Mouse (Mus musculus): ENCODE results near the gene Ptpn11. TPM values are rescaled to one million over a fixed set of nuclear protein-coding genes. Genes with fewer than 3 reads are reported as not detected.

Gene Ptpn11
- total RNA-seq, 2 experiments from 2014 or later, result 38.2 to 48.6 TPM

- ATAC-seq (replicated peaks; ENCODE audit: low FRiP score, low TSS enrichment, poor library complexity, severe bottlenecking), result no peak
These were observed 46.6 kb downstream of the Ptpn11 start for GRCm38 (mm10) chr5:121144441-121145238.

- ATAC-seq (replicated peaks; ENCODE audit: low FRiP score, low TSS enrichment, poor library complexity, severe bottlenecking), result no peak
These were observed 48.6 kb downstream of the Ptpn11 start for GRCm38 (mm10) chr5:121142431-121143119.

DNA sequence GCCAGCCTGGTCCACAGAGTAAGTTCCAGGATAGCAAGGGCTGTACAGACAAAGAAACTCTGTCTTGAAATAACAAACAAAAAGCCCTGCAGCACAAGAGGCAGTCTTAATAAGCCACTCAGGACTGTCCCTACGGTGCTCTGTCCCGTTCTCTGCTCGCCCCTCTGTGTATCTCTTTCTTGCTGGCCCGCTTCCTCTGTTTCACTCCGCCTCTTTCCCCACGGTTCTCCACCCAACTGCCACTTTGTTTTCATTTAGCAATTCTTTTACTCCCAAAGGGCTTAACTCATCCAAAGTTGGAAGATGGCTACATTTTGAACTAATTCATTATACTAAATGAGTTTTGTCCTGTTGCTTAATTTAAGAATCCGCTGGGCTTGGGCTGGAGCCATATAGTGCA is 50.9 kb downstream of the Ptpn11 start:
- ATAC-seq (replicated peaks; ENCODE audit: low FRiP score, low TSS enrichment, poor library complexity, severe bottlenecking), result no peak

- no peak for ATAC-seq (replicated peaks; ENCODE audit: low FRiP score, low TSS enrichment, poor library complexity, severe bottlenecking)
These were observed 54.1 kb downstream of the Ptpn11 start for GRCm38 (mm10) chr5:121137125-121137524.

- no peak for ATAC-seq (replicated peaks; ENCODE audit: low FRiP score, low TSS enrichment, poor library complexity, severe bottlenecking)
These were observed 59.4 kb downstream of the Ptpn11 start for GRCm38 (mm10) chr5:121131801-121132200.

- ATAC-seq (replicated peaks; ENCODE audit: low FRiP score, low TSS enrichment, poor library complexity, severe bottlenecking), result no peak
These were observed 61.9 kb downstream of the Ptpn11 start for GRCm38 (mm10) chr5:121129254-121129653.

GRCm38 (mm10) chr5:121126051-121126450 is 65.1 kb downstream of the Ptpn11 start:
- ATAC-seq (replicated peaks; ENCODE audit: low FRiP score, low TSS enrichment, poor library complexity, severe bottlenecking), result no peak

GRCm38 (mm10) chr5:121125563-121125962 is 65.6 kb downstream of the Ptpn11 start:
- ATAC-seq (replicated peaks; ENCODE audit: low FRiP score, low TSS enrichment, poor library complexity, severe bottlenecking), result no peak

GRCm38 (mm10) chr5:121124208-121125185 is 66.7 kb downstream of the Ptpn11 start:
- no peak for ATAC-seq (replicated peaks; ENCODE audit: low FRiP score, low TSS enrichment, poor library complexity, severe bottlenecking)

GRCm38 (mm10) chr5:121123399-121123798 is 67.8 kb downstream of the Ptpn11 start:
- ATAC-seq (replicated peaks; ENCODE audit: low FRiP score, low TSS enrichment, poor library complexity, severe bottlenecking), result no peak

- ATAC-seq (replicated peaks; ENCODE audit: low FRiP score, low TSS enrichment, poor library complexity, severe bottlenecking), result no peak
These were observed 68.6 kb downstream of the Ptpn11 start for GRCm38 (mm10) chr5:121122577-121122976.

DNA sequence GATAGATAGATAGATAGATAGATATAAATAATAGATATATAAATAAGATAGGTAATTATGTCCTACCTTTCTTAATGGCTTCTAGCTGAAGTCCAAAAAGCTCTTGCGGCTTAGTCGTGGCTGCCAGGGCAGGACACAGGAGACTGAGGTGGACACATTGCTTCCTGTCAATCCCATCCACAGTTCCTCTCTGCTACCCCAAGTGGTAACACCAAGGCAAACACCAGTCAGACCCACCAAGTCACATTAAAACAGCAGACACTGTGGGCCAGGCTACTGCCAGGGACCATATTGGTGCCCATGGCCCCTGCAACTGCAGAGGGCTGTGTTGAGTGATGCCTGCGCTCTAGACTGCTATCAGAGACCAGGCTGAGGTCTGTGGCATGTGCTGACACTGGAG is 69.2 kb downstream of the Ptpn11 start:
- no peak for ATAC-seq (replicated peaks; ENCODE audit: low FRiP score, low TSS enrichment, poor library complexity, severe bottlenecking)

DNA sequence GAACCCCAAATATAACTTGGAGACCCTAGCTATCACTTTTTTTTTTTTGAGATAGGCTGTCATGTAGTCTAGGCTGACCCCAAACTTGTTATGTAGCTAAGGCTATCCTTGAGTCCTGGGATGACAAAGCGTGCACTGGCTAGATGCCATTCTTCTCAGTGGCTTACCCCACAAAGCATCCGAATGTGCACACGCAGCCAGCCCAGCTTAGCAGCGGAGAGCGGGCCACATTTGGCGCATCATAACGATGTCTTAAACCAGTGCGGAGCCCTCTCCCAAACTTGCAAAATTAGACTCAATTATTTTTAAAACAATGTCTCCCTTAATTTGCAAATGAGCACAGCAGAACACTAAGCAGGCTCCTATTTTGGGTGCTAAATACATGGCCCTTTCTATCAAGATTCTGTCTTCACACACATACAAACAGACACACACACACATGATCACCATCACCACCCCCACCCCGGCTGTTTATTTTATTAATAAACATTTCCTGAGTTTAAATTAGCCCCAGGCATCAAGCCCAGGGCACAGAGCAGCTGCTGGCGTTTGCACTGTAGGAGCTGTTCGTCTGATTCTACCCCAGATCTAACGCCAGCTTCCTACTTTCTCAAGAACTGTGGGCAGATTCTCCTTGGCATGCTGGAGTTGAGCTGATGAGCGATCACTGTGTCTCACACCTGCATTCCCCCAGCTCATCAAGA is 71.7 kb downstream of the Ptpn11 start:
- no peak for ATAC-seq (replicated peaks; ENCODE audit: low FRiP score, low TSS enrichment, poor library complexity, severe bottlenecking)

GRCm38 (mm10) chr5:121118345-121118744 is 72.9 kb downstream of the Ptpn11 start:
- ATAC-seq (replicated peaks; ENCODE audit: low FRiP score, low TSS enrichment, poor library complexity, severe bottlenecking), result no peak

DNA sequence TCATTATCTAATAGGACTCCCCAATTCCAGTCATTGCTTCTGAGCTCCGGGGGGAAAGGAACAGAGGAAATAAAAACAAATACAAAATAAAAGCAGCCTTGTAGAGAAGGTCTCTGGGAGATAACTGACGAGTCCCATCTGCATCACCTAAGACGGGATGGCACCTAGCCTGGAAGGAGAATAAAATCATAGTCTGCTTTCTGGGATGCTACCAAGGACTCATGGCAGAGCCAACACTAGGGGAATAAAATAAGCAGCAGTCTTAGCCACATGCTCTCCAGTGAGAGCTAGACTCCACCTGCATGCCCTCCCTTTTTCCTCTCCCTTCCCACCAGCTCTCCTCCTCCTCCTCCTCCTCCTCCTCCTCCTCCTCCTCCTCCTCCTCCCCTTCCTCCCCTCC is 74.3 kb downstream of the Ptpn11 start:
- ATAC-seq (replicated peaks; ENCODE audit: low FRiP score, low TSS enrichment, poor library complexity, severe bottlenecking), result no peak

DNA sequence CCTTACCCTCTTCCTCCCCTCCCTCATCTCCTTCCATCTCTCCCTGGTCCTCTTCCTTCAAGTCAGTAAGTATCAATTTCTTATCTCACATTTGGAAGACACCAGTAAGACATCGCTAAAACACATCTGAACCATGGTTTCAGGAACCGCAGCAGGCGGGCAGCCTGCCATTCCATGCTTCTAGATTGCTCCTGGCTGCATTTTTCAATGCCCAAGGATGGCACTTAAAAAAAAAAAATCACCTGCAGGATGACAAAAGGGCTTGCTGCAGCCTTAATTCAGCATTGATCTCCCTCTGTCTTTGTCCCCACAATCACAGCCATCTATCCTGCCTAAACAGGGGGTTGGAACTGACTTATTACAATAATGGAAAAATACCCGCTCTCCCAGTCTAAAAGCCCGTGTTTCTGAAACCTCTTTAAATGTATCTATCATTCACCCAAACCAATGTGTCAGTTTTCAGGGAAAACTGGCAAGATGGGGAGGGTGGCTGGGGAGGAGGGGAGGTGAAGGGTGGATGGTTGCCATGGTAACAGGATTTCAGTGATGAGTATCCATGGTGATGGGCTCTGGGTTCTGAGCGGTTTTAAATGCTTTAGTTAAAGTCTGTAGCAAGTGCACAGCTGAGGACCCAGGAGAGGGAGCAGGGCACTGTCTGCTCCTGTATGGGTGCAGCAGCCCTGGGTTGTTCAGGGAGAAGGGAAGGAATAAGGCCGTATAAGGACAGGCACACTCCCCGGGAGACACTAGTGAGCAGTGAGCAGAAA is 75.6 kb downstream of the Ptpn11 start:
- no peak for ATAC-seq (replicated peaks; ENCODE audit: low FRiP score, low TSS enrichment, poor library complexity, severe bottlenecking)

DNA sequence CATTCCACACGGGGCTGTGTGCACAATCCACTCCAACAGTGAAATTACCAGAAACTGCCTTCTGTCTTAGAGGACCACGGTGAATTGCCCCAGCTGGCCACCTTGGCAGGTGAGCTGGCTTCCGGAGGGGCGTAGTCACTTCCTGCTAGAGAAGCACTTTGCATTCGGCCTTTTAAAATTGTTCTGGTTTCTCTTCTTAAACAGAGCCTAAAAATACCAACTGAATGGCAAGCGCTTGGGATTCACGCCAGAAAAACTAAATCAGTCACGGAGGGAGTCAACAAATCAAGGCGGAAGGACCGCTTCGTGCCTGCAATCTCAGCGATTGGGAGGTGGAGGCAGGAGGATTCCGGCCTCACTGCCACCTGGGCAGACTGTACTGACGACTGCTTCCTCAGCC is 77.0 kb downstream of the Ptpn11 start:
- no peak for ATAC-seq (replicated peaks; ENCODE audit: low FRiP score, low TSS enrichment, poor library complexity, severe bottlenecking)

- no peak for ATAC-seq (replicated peaks; ENCODE audit: low FRiP score, low TSS enrichment, poor library complexity, severe bottlenecking)
These were observed 78.8 kb downstream of the Ptpn11 start for GRCm38 (mm10) chr5:121112390-121112789.
